Mouse (Mus musculus) heart, embryonic 13.5 days (tissue): ENCODE data around the gene Tmem82. TPM values are rescaled to one million over a fixed set of nuclear protein-coding genes. Genes with fewer than 3 reads are reported as not detected.

Experiments used
- ATAC-seq: fragments of 200-750 bp; cut with Nextera tagmentation; 2 replicates; pipeline ENCODE4 v1.8.0; 2017; ENCODE audit warnings: moderate TSS enrichment; ENCODE audit not compliant: insufficient number of reproducible peaks, low FRiP score, low TSS enrichment; ENCODE audit errors: extremely low read depth
- H3K27ac ChIP-seq: fragments of 300-500 bp; sonication (generic); replicated peaks from 2 replicates; pipeline ENCODE4 v1.5.1; 2015; ENCODE audit warnings: moderate library complexity, mild to moderate bottlenecking, inconsistent platforms
- H3K27me3 ChIP-seq: fragments of 300-500 bp; sonication (generic); replicated peaks from 2 replicates; pipeline ENCODE4 v1.6.1; 2015; ENCODE audit warnings: mild to moderate bottlenecking, inconsistent platforms
- H3K36me3 ChIP-seq: fragments of 300-500 bp; sonication (generic); 2 replicates; pipeline ENCODE4 v1.6.1; 2015; ENCODE audit warnings: mild to moderate bottlenecking, inconsistent platforms
- H3K4me1 ChIP-seq: fragments of 300-500 bp; sonication (generic); 2 replicates; pipeline ENCODE4 v1.6.1; 2015; ENCODE audit warnings: inconsistent platforms
- H3K4me2 ChIP-seq: fragments of 300-500 bp; sonication (generic); 2 replicates; pipeline ENCODE4 v1.6.1; 2015; ENCODE audit warnings: inconsistent platforms, mild to moderate bottlenecking, moderate library complexity
- H3K4me3 ChIP-seq: fragments of 300-500 bp; sonication (generic); 2 replicates; pipeline ENCODE4 v1.5.1; 2015; ENCODE audit warnings: moderate library complexity, mild to moderate bottlenecking, inconsistent platforms
- H3K9ac ChIP-seq: fragments of 300-500 bp; sonication (generic); 2 replicates; pipeline ENCODE4 v1.6.1; 2015; ENCODE audit warnings: inconsistent platforms, mild to moderate bottlenecking, moderate library complexity
- H3K9me3 ChIP-seq: fragments of 300-500 bp; sonication (generic); 2 replicates; pipeline ENCODE4 v1.6.1; 2016; ENCODE audit warnings: inconsistent platforms
- WGBS: fragments of 180-500 bp; shearing (Covaris S2); methylation state at CpG from one replicate; pipeline ENCODE4 v1.1.7; 2015; ENCODE audit warnings: mixed read lengths; 5-methylcytosine and 5-hydroxymethylcytosine counted together
- polyA plus RNA-seq: library from polyadenylated mRNA; unstranded; fragments of >200 nt; fragmentation: Nextera tagmentation; extraction: Ambion mirVana; gene quantifications from 2 replicates; pipeline ENCODE4 v1.2.1, GENCODE M21; 2015

The Tmem82 gene
- polyA plus RNA-seq, 1 experiment from 2014 or later: 0.44 TPM

DNA sequence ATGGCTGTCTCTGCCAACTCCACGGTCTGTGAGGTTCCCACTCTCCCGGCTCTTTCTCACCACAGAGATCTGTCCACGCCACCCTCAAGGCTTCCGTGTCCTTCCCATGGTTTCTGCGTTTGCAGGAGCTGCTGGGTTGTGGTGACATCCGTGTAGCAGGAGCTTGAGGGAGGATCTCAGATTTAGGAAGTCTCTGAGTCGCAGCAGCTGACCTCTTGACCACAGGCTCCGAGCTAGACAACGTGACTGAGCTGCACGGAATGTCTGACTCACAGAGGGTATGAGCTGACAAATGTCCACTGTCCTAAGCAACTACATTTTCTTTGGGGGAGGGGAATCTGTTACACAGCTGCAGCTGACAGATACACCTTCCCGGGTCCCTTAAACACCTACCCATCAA, 12.6 kb downstream of the Tmem82 start, which contains the start of gene Fblim1:
TSS of gene Fblim1 (minus strand) at position 236 of the 400 bp plus-strand sequence.
- no peak for ATAC-seq
- H3K4me3 ChIP-seq: no peak within 1 kb of the TSS
- 63% methylated on average over 11 of the region's 11 CpGs for WGBS

GRCm38 (mm10) chr4:141605421-141605820, 13.0 kb downstream of the Tmem82 start:
- Histone ChIP-seq H3K4me2 (no peak overlapping the region), H3K4me3 (no peak overlapping the region), H3K27me3 (no peaks in the 10 kb centered on the region), H3K9me3 (peaks cover 7% of the 10 kb centered on the region; the same call in 1 of the 2 replicates), H3K4me1 (peaks cover 52% of the 10 kb centered on the region), H3K9ac (no peak overlapping the region), H3K36me3 (no peaks in the 10 kb centered on the region), H3K27ac (0 out of 2 replicates have a peak overlapping the region, but pooled peaks have one; percentile 6)
- no peak for ATAC-seq
- 88% methylated on average over 5 of the region's 5 CpGs for WGBS

More for the DNA sequence above, 12.6 kb downstream of the Tmem82 start, which contains the start of gene Fblim1:
- Histone ChIP-seq H3K9ac (no peak within 1 kb of the TSS), H3K27me3 (no peaks in the 10 kb centered on the region), H3K4me2 (no peak within 1 kb of the TSS), H3K36me3 (no peaks in the 10 kb centered on the region), H3K27ac (0 out of 2 replicates have a peak within 1 kb of the TSS, but pooled peaks have one; percentile 75), H3K9me3 (peaks cover 7% of the 10 kb centered on the region; the same call in 1 of the 2 replicates), H3K4me1 (peaks cover 47% of the 10 kb centered on the region)

GRCm38 (mm10) chr4:141604493-141604892, 13.9 kb downstream of the Tmem82 start:
- no peak overlapping the region for H3K4me3 ChIP-seq
- H3K27ac ChIP-seq: peak overlapping the region; percentile 75
- peaks cover 7% of the 10 kb centered on the region; the same call in 1 of the 2 replicates for H3K9me3 ChIP-seq
- H3K4me2 ChIP-seq: no peak overlapping the region
- ATAC-seq: no peak
- WGBS: 39% methylated on average over 8 of the region's 8 CpGs
- H3K9ac ChIP-seq: peak overlapping the region; percentile 34; the same call in 1 of the 2 replicates
- no peaks in the 10 kb centered on the region for H3K36me3 ChIP-seq
- H3K27me3 ChIP-seq: no peaks in the 10 kb centered on the region
- peaks cover 58% of the 10 kb centered on the region for H3K4me1 ChIP-seq

GRCm38 (mm10) chr4:141603921-141604320, 14.5 kb downstream of the Tmem82 start:
- ATAC-seq: no peak
- WGBS: 65% methylated on average over 4 of the region's 4 CpGs

GRCm38 (mm10) chr4:141602523-141603223, 15.8 kb downstream of the Tmem82 start:
- H3K4me2 ChIP-seq: no peak overlapping the region
- H3K9me3 ChIP-seq: peaks cover 7% of the 10 kb centered on the region; the same call in 1 of the 2 replicates
- H3K4me1 ChIP-seq: peaks cover 72% of the 10 kb centered on the region
- H3K36me3 ChIP-seq: no peaks in the 10 kb centered on the region
- no peaks in the 10 kb centered on the region for H3K27me3 ChIP-seq
- peak overlapping the region; percentile 58 for H3K27ac ChIP-seq
- no peak overlapping the region for H3K4me3 ChIP-seq
- WGBS: 56% methylated on average over 11 of the region's 11 CpGs
- no peak for ATAC-seq
- H3K9ac ChIP-seq: no peak overlapping the region

More at GRCm38 (mm10) chr4:141603921-141604320, 14.5 kb downstream of the Tmem82 start:
- H3K36me3 ChIP-seq: no peaks in the 10 kb centered on the region
- no peaks in the 10 kb centered on the region for H3K27me3 ChIP-seq
- H3K27ac ChIP-seq: peak overlapping the region; percentile 75
- H3K4me1 ChIP-seq: peaks cover 59% of the 10 kb centered on the region
- no peak overlapping the region for H3K4me2 ChIP-seq
- H3K9me3 ChIP-seq: peaks cover 7% of the 10 kb centered on the region; the same call in 1 of the 2 replicates
- peak overlapping the region; percentile 34; the same call in 1 of the 2 replicates for H3K9ac ChIP-seq
- H3K4me3 ChIP-seq: no peak overlapping the region

DNA sequence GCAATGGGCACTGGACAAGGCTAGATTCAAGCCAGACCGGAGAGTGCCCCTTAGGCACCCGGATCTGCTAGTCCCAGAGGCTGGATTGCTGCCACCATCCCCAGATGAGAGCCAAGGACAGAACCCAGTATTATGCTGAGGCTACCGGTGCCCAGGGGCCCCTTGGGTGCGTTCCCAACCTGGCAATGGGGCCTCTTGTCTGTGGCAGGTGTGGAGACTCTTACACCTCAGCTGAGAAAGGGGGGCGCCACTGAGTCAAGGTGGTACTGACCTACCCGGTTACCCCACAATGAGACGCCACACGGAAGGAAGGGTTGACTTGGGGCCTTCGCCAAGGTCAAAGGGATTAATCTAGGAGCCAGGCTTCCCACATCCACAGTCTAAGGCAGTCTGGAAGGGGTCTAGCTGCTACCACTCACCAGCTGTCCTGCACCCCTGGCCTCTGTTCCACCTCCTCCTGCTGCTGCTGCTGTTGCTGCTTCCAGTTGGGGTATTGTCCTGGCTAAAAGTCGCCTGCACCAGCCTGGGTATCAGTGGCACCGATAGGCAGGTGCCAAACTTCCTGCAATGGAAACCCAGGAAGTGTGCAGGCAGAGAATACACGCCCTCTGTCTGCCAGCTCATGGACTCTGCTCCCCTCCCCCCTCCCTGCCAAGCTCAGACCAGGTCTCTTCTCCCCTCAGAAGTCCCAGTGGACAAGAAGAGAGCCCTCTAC, 17.1 kb downstream of the Tmem82 start:
- Histone ChIP-seq H3K4me2 (no peak overlapping the region), H3K27ac (peak overlapping the region; percentile 90), H3K9me3 (peaks cover 3% of the 10 kb centered on the region; the same call in 1 of the 2 replicates), H3K4me3 (no peak overlapping the region), H3K4me1 (peaks cover 81% of the 10 kb centered on the region), H3K9ac (no peak overlapping the region), H3K36me3 (no peaks in the 10 kb centered on the region), H3K27me3 (no peaks in the 10 kb centered on the region)
- 65% methylated on average over 12 of the region's 12 CpGs for WGBS
- ATAC-seq: no peak

GRCm38 (mm10) chr4:141600364-141600763, 18.1 kb downstream of the Tmem82 start:
- Histone ChIP-seq H3K4me2 (peak overlapping the region; percentile 84), H3K4me3 (peak overlapping the region; percentile 84), H3K9ac (peak overlapping the region; percentile 93), H3K9me3 (no peaks in the 10 kb centered on the region), H3K27ac (peak overlapping the region; percentile 90), H3K36me3 (peaks cover 8% of the 10 kb centered on the region), H3K27me3 (no peaks in the 10 kb centered on the region), H3K4me1 (peaks cover 78% of the 10 kb centered on the region)
- WGBS: 32% methylated on average over 6 of the region's 6 CpGs
- no peak for ATAC-seq

- Histone ChIP-seq H3K4me3 (peak overlapping the region; percentile 84), H3K9me3 (no peaks in the 10 kb centered on the region), H3K36me3 (peaks cover 17% of the 10 kb centered on the region), H3K27ac (peak overlapping the region; percentile 90), H3K4me1 (peaks cover 71% of the 10 kb centered on the region), H3K9ac (peak overlapping the region; percentile 93), H3K4me2 (peak overlapping the region; percentile 84), H3K27me3 (no peaks in the 10 kb centered on the region)
- WGBS: under 1% methylated on average over 47 of the region's 57 CpGs
- peak; percentile 9; the same call in 1 of the 2 replicates for ATAC-seq
These were observed 18.9 kb downstream of the Tmem82 start for GRCm38 (mm10) chr4:141599251-141600141.

- Histone ChIP-seq H3K4me1 (peaks cover 64% of the 10 kb centered on the region), H3K9ac (peak overlapping the region; percentile 93), H3K27ac (peak overlapping the region; percentile 90), H3K9me3 (no peaks in the 10 kb centered on the region), H3K36me3 (peaks cover 23% of the 10 kb centered on the region), H3K4me2 (peak overlapping the region; percentile 84), H3K27me3 (no peaks in the 10 kb centered on the region), H3K4me3 (peak overlapping the region; percentile 84)
- ATAC-seq: no peak
- WGBS: 2% methylated on average over 9 of the region's 9 CpGs
These were observed 19.6 kb downstream of the Tmem82 start for GRCm38 (mm10) chr4:141598894-141599250.

DNA sequence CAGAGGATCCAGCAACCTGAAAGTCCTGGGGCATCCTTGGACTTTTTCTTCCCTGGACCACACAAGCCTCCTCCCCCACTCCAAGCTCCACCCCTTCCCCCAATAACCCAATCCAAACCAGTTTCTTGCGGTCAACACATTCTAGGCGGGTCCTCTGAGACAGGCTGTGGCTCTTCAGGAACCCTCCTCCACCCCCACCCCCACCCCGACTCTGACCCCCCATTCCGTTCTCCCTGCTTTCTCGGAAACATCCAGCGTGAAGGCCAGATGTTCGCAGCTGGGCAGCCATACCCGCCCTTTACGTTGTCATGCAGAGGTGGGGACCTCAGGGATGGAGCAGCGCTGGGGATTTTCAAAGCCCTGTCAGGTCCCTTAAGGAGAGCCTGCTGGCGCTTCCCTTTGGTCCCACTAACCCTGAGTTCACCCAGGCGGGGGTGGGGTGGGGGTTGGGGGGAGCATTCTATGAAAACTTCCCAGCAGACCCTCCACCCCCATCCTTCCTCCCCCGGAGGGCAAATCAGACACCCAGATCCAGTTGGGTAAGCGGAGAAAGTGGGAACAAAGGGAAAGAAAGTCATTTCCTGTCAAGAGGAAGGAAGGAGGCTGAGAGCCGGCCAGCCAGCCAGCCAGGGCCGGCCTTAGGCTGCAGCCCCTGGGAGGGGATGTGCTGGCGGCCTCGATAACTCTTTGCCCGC, 20.1 kb downstream of the Tmem82 start:
- ATAC-seq: no peak
- Histone ChIP-seq H3K9me3 (no peaks in the 10 kb centered on the region), H3K4me2 (peak overlapping the region; percentile 84)

More for the DNA sequence above, 20.1 kb downstream of the Tmem82 start:
- H3K9ac ChIP-seq: peak overlapping the region; percentile 93
- H3K4me1 ChIP-seq: peaks cover 59% of the 10 kb centered on the region
- peak overlapping the region; percentile 84 for H3K4me3 ChIP-seq
- WGBS: 1% methylated on average over 19 of the region's 19 CpGs
- peak overlapping the region; percentile 90 for H3K27ac ChIP-seq
- peaks cover 28% of the 10 kb centered on the region for H3K36me3 ChIP-seq
- H3K27me3 ChIP-seq: no peaks in the 10 kb centered on the region
